Mouse (Mus musculus) bone marrow macrophage, adult 2 months (primary cell): ENCODE measurements around the gene Slc16a7.

ENCODE experiments used
- CTCF ChIP-seq: IDR thresholded peaks from 2 replicates; pipeline ENCODE4 v1.5.1; 2012; ENCODE audit warnings: low read depth, mild to moderate bottlenecking, low read length, moderate library complexity
- POLR2A ChIP-seq: IDR thresholded peaks from 2 replicates; pipeline ENCODE4 v1.6.1; 2012; ENCODE audit warnings: mild to moderate bottlenecking, low read depth, low read length, borderline replicate concordance

DNA sequence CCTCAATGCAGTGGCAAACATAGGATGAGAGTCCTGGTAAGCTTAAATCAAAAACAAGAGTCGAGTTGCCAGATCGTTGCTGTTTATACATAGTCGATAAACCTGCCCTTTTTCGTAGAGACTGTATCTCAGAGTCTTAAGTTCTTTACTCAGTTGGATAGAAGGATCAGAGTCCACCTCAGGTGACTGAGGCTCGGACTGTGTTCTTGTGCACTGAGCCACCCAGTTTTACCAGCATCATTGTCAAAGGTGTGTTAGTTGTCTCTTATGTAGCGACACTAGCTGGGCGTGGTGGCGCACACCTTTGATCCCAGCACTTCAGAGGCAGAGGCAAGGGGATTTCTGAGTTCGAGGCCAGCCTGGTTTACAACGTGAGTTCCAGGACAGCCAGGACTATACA lies 217.6 kb downstream of the Slc16a7 start:
- TF ChIP-seq POLR2A (no peak), CTCF (no peak)
